In genomic region chr10:19361539-19362293, GRCm38 (mm10) we compare ENCODE assay signal across 15 mouse cellular contexts. TPM values are rescaled to one million over a fixed set of nuclear protein-coding genes. Genes with fewer than 3 reads are reported as not detected.
DNase-seq lines count a peak whose midpoint lies in the region; ATAC-seq lines count a peak whose summit lies in the region.
"Had no signal": no experiment of that assay in that cellular context is flagged by ENCODE, and none has a peak within 500 bp of the region (broad histone marks: within the 10 kb centered on the region; RNA-seq: fewer than 3 reads in every experiment).

No protein-coding gene starts in this region.

- H3K36me3 ChIP-seq in hindbrain, embryonic 10.5 days: no peaks in the 10 kb centered on the region
- no peaks in the 10 kb centered on the region for H3K36me3 ChIP-seq in hindbrain, embryonic 14.5 days (replicated peaks; ENCODE audit: control insufficient read depth, insufficient read depth)
- H3K36me3 ChIP-seq in hindbrain, embryonic 15.5 days: no peaks in the 10 kb centered on the region
- H3K36me3 ChIP-seq: G1E had no signal

- DNase-seq in hindbrain, embryonic 10.5 days (ENCODE audit: low spot score): peak; percentile 53
- DNase-seq in hindbrain, embryonic 14.5 days (ENCODE audit: low spot score): no peak
- peak; percentile 15 for DNase-seq in retina, embryonic 14.5 days (ENCODE audit: low spot score)
- no peak for DNase-seq in retina, postnatal 1 day
- DNase-seq in cerebellum, postnatal 14 days: no peak
- no peak for DNase-seq in ovary, postnatal 36 days (ENCODE audit: low spot score)
- DNase-seq: cerebellum, adult 9-11 months; gastrocnemius, postnatal 25 days; kidney, adult 11 months; layer of hippocampus, adult 9-11 months had no signal

- H3K27me3 ChIP-seq in hindbrain, embryonic 10.5 days (ENCODE audit: insufficient read depth, poor library complexity, severe bottlenecking): peaks cover 100% of the 10 kb centered on the region
- H3K27me3 ChIP-seq in hindbrain, embryonic 14.5 days (ENCODE audit: control insufficient read depth, insufficient read depth, low read length): peaks cover 98% of the 10 kb centered on the region
- H3K27me3 ChIP-seq in hindbrain, embryonic 15.5 days: peaks cover 80% of the 10 kb centered on the region

- peak overlapping the region; percentile 36 for H3K4me3 ChIP-seq in hindbrain, embryonic 10.5 days
- no peak overlapping the region for H3K4me3 ChIP-seq in hindbrain, embryonic 14.5 days (replicated peaks; ENCODE audit: low read length)
- no peak overlapping the region for H3K4me3 ChIP-seq in hindbrain, embryonic 15.5 days

- no peak for ATAC-seq in hindbrain, embryonic 14.5 days (ENCODE audit: low FRiP score)
- ATAC-seq in hindbrain, embryonic 15.5 days (ENCODE audit: low FRiP score, low read depth): no peak

- no peaks in the 10 kb centered on the region for H3K9me3 ChIP-seq in hindbrain, embryonic 10.5 days
- H3K9me3 ChIP-seq in hindbrain, embryonic 14.5 days (ENCODE audit: control insufficient read depth, low read length): no peaks in the 10 kb centered on the region
- H3K9me3 ChIP-seq in hindbrain, embryonic 15.5 days: no peaks in the 10 kb centered on the region
- H3K9me3 ChIP-seq: G1E had no signal

- 2% methylated on average over 23 of the region's 23 CpGs for WGBS in hindbrain, embryonic 10.5 days
- WGBS in hindbrain, embryonic 14.5 days: 5% methylated on average over 23 of the region's 23 CpGs
- WGBS in hindbrain, embryonic 15.5 days: 4% methylated on average over 23 of the region's 23 CpGs

- peaks cover 36% of the 10 kb centered on the region for H3K4me1 ChIP-seq in hindbrain, embryonic 10.5 days (replicated peaks)
- H3K4me1 ChIP-seq in hindbrain, embryonic 14.5 days (replicated peaks; ENCODE audit: control insufficient read depth, insufficient read depth, low read length): no peaks in the 10 kb centered on the region; the same call in 1 of the 2 replicates
- peaks cover 14% of the 10 kb centered on the region for H3K4me1 ChIP-seq in hindbrain, embryonic 15.5 days (replicated peaks)

- peak overlapping the region; percentile 72 for H3K27ac ChIP-seq in hindbrain, embryonic 10.5 days
- no peak overlapping the region for H3K27ac ChIP-seq in hindbrain, embryonic 14.5 days
- no peak overlapping the region for H3K27ac ChIP-seq in hindbrain, embryonic 15.5 days (replicated peaks)
- H3K27ac ChIP-seq: macrophage had no signal

- no peak overlapping the region; the same call in 1 of the 2 replicates for H3K4me2 ChIP-seq in hindbrain, embryonic 14.5 days (replicated peaks)
- H3K4me2 ChIP-seq in hindbrain, embryonic 15.5 days: peak overlapping the region; percentile 20

- H3K9ac ChIP-seq in hindbrain, embryonic 14.5 days: no peak overlapping the region
- H3K9ac ChIP-seq in hindbrain, embryonic 15.5 days: no peak overlapping the region

RNA-seq across cellular contexts. Expression of gene Olig3, which starts 5.4 kb away (rescaled TPM):
- 82.0 and 99.1 TPM in 2 replicates for polyA plus RNA-seq in hindbrain, embryonic 10.5 days (2016; fragmentation: Nextera tagmentation; extraction: Ambion mirVana)
- polyA plus RNA-seq in hindbrain, embryonic 14.5 days (2014; fragmentation: Nextera tagmentation; extraction: Ambion mirVana): 9.2 and 11.1 TPM in 2 replicates
- 11.3 and 11.6 TPM in 2 replicates for polyA plus RNA-seq in hindbrain, embryonic 15.5 days (2015; fragmentation: Nextera tagmentation; extraction: Ambion mirVana)
- polyA plus RNA-seq: G1E; liver, embryonic 11.5 days; macrophage; small intestine, adult 2 months had no signal

Comparison
In these comparisons a context has a peak if more than half of its experiments do, and no peak if none do; other contexts are left out.
1. DNase-seq: peak in hindbrain, embryonic 10.5 days (single experiment) and retina, embryonic 14.5 days (single experiment); none in hindbrain, embryonic 14.5 days (single experiment), retina, postnatal 1 day (single experiment), cerebellum, postnatal 14 days (0 of 2) and ovary, postnatal 36 days (single experiment).